ENCODE assay signal across 8 mouse cellular contexts in the genomic region with DNA sequence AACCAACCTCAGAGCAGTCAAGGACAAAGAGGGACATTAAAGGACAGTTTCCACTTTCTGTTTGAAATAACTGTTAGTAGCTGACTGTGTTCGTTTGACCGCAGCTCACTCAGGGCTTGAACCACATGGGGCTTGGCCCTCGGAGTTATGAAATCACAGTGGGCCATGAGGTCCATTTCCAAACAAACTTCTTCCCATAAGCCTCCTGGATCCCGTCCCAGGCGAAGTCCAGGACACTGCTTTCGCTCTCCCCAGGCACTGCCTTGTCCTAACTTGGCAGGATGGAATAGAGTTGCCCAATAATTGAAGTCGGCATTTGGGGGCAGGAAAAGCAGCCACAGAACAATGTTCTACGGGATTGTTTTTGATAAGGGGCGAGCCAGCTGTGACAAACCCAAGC.
A peak's percentile ranks its signal among the peaks of the same experiment; 100 is the strongest.
DNase-seq lines count a peak whose midpoint lies in the region; ATAC-seq and TF ChIP-seq lines count a peak whose summit lies in the region.

No protein-coding gene starts in this region.

- 9% methylated on average over 9 of the region's 9 CpGs for WGBS in liver, adult 2 months
- 77% methylated on average over 9 of the region's 9 CpGs for WGBS in liver, embryonic 11.5 days
- 74% methylated on average over 9 of the region's 9 CpGs for WGBS in forebrain, postnatal 0 days

- no peak for TF ChIP-seq CTCF in liver, adult 2 months (IDR thresholded peaks at IDR 0.05; ENCODE audit: low read depth, low read length)
- no peak for TF ChIP-seq CTCF in cortical plate, adult 2 months (IDR thresholded peaks at IDR 0.05; ENCODE audit: extremely low read depth, insufficient read depth, low read length)
- no peak for TF ChIP-seq CTCF in forebrain, postnatal 0 days (IDR thresholded peaks at IDR 0.05; ENCODE audit: low read depth)

- H3K4me2 ChIP-seq in liver, embryonic 11.5 days, result no peak overlapping the region
- no peak overlapping the region for H3K4me2 ChIP-seq in forebrain, postnatal 0 days (ENCODE audit: low read depth)

- no peak for ATAC-seq in liver, embryonic 11.5 days (replicated peaks; ENCODE audit: low FRiP score)
- no peak for ATAC-seq in forebrain, postnatal 0 days
- ATAC-seq in megakaryocyte progenitor cell, adult 5-6 weeks (replicated peaks; ENCODE audit: poor library complexity), result no peak

- H3K9ac ChIP-seq in liver, adult 2 months (ENCODE audit: low read depth, low read length), result no peak overlapping the region
- no peak overlapping the region for H3K9ac ChIP-seq in liver, embryonic 11.5 days (ENCODE audit: low read depth, low read length)
- no peak overlapping the region for H3K9ac ChIP-seq in forebrain, postnatal 0 days

- peaks cover 7% of the 10 kb centered on the region; the same call in 1 of the 2 replicates for H3K4me1 ChIP-seq in liver, adult 2 months (ENCODE audit: control insufficient read depth, insufficient read depth, low read length)
- H3K4me1 ChIP-seq in liver, embryonic 11.5 days (replicated peaks; ENCODE audit: control insufficient read depth, insufficient read depth, low read length), result no peaks in the 10 kb centered on the region
- H3K4me1 ChIP-seq in cortical plate, adult 2 months (ENCODE audit: control insufficient read depth, insufficient read depth, low read length), result no peaks in the 10 kb centered on the region
- H3K4me1 ChIP-seq in forebrain, postnatal 0 days (ENCODE audit: insufficient read depth), result no peaks in the 10 kb centered on the region

- peak overlapping the region; percentile 63 for H3K27ac ChIP-seq in liver, adult 2 months (replicated peaks; ENCODE audit: insufficient read depth, low read depth, low read length)
- no peak overlapping the region for H3K27ac ChIP-seq in liver, embryonic 11.5 days (ENCODE audit: low read depth, low read length)
- H3K27ac ChIP-seq in cortical plate, adult 2 months (ENCODE audit: insufficient read depth, low read length), result peak overlapping the region; percentile 65
- no peak overlapping the region for H3K27ac ChIP-seq in forebrain, postnatal 0 days (ENCODE audit: low read depth, low read length)

- peak; percentile 98 for DNase-seq in liver, adult 2 months (ENCODE audit: extremely low read depth, low read depth, low spot score)
- DNase-seq in liver, embryonic 11.5 days (ENCODE audit: low spot score), result no peak
- peak; percentile 39 for DNase-seq in kidney, adult 9 months
- DNase-seq in ovary, postnatal 36 days (ENCODE audit: low spot score), result peak; percentile 50
- no peak for DNase-seq in forebrain, postnatal 0 days
- no peak for DNase-seq in spleen, postnatal 10 days (ENCODE audit: low spot score in 2 of 2)

- no peak for TF ChIP-seq POLR2A in liver, adult 2 months (IDR thresholded peaks at IDR 0.05; ENCODE audit: extremely low read depth, insufficient read depth, low read length)
- TF ChIP-seq POLR2A in cortical plate, adult 2 months (IDR thresholded peaks at IDR 0.05; ENCODE audit: extremely low read depth, insufficient read depth, low read length), result no peak

- no peaks in the 10 kb centered on the region for H3K9me3 ChIP-seq in liver, embryonic 11.5 days (ENCODE audit: control insufficient read depth, low read length)
- H3K9me3 ChIP-seq in forebrain, postnatal 0 days (ENCODE audit: low read length), result no peaks in the 10 kb centered on the region

- no peaks in the 10 kb centered on the region for H3K27me3 ChIP-seq in liver, adult 2 months (ENCODE audit: control insufficient read depth, insufficient read depth, low read length)
- H3K27me3 ChIP-seq in liver, embryonic 11.5 days (replicated peaks; ENCODE audit: control insufficient read depth, insufficient read depth, low read length), result no peaks in the 10 kb centered on the region
- H3K27me3 ChIP-seq in forebrain, postnatal 0 days (ENCODE audit: insufficient read depth, low read length), result no peaks in the 10 kb centered on the region

- H3K79me2 ChIP-seq in liver, adult 2 months (ENCODE audit: control insufficient read depth, insufficient read depth, low read length), result no peaks in the 10 kb centered on the region

- H3K4me3 ChIP-seq in liver, adult 2 months (ENCODE audit: insufficient read depth, low read depth, low read length), result no peak overlapping the region
- no peak overlapping the region for H3K4me3 ChIP-seq in liver, embryonic 11.5 days (ENCODE audit: low read depth, low read length)
- no peak overlapping the region for H3K4me3 ChIP-seq in cortical plate, adult 2 months (ENCODE audit: insufficient read depth, low read length)
- H3K4me3 ChIP-seq in forebrain, postnatal 0 days (ENCODE audit: low read depth, low read length), result no peak overlapping the region

- H3K36me3 ChIP-seq in liver, adult 2 months (ENCODE audit: control insufficient read depth, insufficient read depth, low read length), result no peaks in the 10 kb centered on the region
- H3K36me3 ChIP-seq in liver, embryonic 11.5 days (ENCODE audit: control insufficient read depth, insufficient read depth, low read length), result no peaks in the 10 kb centered on the region
- no peaks in the 10 kb centered on the region for H3K36me3 ChIP-seq in forebrain, postnatal 0 days (ENCODE audit: insufficient read depth)

Comparison
In these comparisons a context has a peak if more than half of its experiments do, and no peak if none do; other contexts are left out.
1. DNase-seq: peak in liver, adult 2 months (single experiment), kidney, adult 9 months (single experiment) and ovary, postnatal 36 days (single experiment); none in liver, embryonic 11.5 days (single experiment), forebrain, postnatal 0 days (single experiment) and spleen, postnatal 10 days (0 of 2).
2. H3K27ac ChIP-seq: peak in liver, adult 2 months (single experiment) and cortical plate, adult 2 months (single experiment); none in liver, embryonic 11.5 days (single experiment) and forebrain, postnatal 0 days (single experiment).